Mouse (Mus musculus): ENCODE measurements at regions not wholly inside any gene's neighbourhood (a gene's known extent, or its start where the extent isn't known, plus 50 kb on each side); places are given as distances from the start of the nearest gene placed in this dataset.
"Not testable (repeated sequence)": the region's sequence is repeated elsewhere in the genome, so short reads cannot be mapped to it uniquely, and the experiment has no call there.

DNA sequence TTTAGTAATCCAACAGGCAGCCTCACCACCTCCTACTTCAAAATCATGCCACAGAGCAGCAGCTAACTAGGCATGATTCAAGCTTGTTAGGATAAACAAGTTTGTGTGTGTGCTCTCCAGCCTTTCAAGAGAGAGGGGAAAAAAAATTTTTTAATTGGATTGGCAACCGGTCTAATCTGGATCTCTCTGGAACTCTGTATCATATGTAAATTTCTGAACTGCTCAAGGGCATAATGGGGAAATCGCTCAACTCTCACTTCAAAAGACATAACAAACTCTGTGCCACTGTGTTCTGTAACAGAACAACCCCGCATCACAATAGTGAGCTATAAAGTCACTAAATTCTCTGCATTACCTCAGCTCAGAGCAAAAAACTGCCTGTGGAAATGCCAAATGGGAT lies 147.9 kb upstream of the Krtap11-1 start:
- intact Hi-C loops (cut with DNase I), result no loop called here
- no peak for DNase-seq

- DNase-seq; intact Hi-C loops (cut with DNase I): not testable (repeated sequence)
Observed at GRCm38 (mm10) chr16:89715716-89716115, 144.7 kb upstream of the Krtap11-1 start.

DNA sequence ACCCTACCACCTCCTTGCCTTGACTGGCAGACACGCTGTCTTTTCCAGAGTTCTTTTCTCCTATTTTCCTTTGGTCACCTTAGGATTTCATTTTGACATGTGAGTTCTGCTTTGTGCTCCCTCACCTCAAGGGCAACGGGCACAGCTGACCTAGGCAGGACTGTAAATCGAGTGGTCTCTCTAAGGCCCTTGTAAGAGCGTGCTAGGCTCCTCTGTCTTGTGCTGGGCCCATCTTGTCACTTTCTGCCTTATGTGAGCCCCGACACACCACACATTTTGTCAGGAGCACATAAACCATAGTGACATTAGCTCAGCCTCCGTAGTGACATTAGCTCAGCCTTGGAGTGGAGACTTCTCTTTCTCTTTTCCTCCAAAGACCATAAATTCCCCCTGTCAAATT lies 133.3 kb upstream of the Krtap11-1 start:
- intact Hi-C loops (cut with DNase I), result no loop called here
- DNase-seq, result no peak

DNA sequence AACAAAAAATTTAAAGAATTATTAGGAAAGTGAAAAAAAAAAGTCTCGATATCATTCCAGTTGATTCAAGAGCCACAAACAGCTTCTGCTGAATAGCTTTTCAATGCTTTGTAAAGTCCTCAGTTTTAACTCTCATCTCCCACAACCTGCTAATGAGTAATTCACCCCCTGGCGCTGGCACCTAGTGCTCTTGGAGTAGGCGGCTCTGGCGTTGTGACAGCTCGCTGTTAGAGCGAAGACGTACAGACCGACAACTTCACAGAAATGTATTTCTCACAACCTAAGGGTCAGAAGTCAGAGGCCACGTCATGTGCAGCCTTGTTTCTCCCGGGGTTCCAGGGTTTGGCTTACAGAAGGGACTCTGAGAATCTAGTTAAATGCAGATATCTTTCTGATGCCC lies 132.2 kb upstream of the Krtap11-1 start:
- intact Hi-C loops (cut with DNase I), result no loop called here
- no peak for DNase-seq

DNA sequence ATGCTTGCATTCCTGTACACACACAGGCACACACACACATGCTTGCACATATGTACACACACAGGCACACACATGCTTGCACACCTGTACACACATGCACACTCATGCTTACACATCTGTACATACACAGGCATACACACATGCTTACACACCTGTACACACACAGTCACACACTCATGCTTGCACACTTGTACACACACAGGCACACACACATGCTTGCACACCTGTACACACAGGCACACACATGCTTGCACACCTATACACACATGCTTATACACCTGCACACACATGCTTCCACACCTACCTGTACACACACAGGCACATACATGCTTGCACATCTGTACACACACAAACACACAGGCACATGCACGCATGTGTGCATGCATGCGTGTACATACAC lies 131.4 kb upstream of the Krtap11-1 start:
- DNase-seq, result no peak
- intact Hi-C loops (cut with DNase I), result no loop called here

- intact Hi-C loops (cut with DNase I), result no loop called here
- no peak for DNase-seq
Observed at GRCm38 (mm10) chr16:89701741-89702140, 130.8 kb upstream of the Krtap11-1 start.

GRCm38 (mm10) chr16:89699710-89700109 lies 128.7 kb upstream of the Krtap11-1 start:
- no peak for DNase-seq
- intact Hi-C loops (cut with DNase I), result no loop called here

DNA sequence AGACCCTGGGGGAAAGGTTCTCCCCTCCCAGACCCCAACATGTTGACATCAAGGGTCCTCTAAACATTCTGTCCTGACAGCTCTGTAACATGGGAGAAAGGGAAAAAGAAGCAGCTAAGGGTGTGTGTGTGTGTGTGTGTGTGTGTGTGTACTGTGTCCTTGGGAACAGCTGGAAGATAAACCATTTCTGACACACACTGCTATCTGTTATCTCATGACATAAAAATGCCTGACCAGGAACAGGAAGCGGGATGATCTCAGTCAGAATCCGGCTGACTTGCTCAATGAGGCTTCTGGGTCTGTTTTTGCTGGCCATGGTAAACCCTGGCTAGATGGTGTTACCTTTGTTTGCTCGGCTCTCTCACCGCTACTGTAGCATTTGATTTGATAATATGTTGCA lies 124.8 kb upstream of the Krtap11-1 start:
- no peak for DNase-seq
- intact Hi-C loops (cut with DNase I), result no loop called here

GRCm38 (mm10) chr16:89695406-89695805 lies 124.4 kb upstream of the Krtap11-1 start:
- no peak for DNase-seq
- intact Hi-C loops (cut with DNase I), result no loop called here

GRCm38 (mm10) chr16:89693321-89693720 lies 122.3 kb upstream of the Krtap11-1 start:
- intact Hi-C loops (cut with DNase I), result no loop called here
- DNase-seq, result no peak

- no peak for DNase-seq
- intact Hi-C loops (cut with DNase I), result no loop called here
Observed at GRCm38 (mm10) chr16:89679438-89679837, 108.5 kb upstream of the Krtap11-1 start.

DNA sequence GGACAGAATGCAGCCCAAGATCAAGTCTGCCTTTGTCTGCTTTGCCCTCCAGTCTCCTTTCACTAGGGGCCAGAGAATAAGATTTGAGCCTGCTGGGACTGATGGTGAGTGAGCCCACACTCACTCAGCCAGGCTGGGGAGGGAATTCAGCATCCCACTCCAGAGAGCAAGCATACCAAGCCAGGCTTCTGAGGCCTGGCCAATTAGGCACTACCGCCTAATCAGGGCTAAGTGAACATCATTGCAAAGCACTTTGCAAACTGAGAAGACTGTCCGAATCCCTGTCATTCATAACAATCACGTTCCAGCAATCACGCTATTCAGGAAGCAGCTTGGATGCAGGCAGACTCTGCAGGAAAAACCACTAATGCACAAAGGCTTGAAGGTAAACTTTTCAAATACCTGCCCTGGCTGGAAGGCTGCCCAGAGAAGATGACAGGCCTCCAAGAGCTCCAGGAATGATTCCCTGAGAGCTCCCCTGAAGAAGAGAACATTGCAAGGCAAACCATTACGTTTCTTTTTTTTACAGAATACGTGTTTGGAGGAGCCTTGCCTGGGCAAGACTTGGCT lies 107.5 kb upstream of the Krtap11-1 start:
- intact Hi-C loops (cut with DNase I), result no loop called here
- no peak for DNase-seq

- no peak for DNase-seq
- intact Hi-C loops (cut with DNase I), result no loop called here
Observed at GRCm38 (mm10) chr16:89675009-89675785, 104.2 kb upstream of the Krtap11-1 start.

GRCm38 (mm10) chr16:89674159-89674902 lies 103.3 kb upstream of the Krtap11-1 start:
- intact Hi-C loops (cut with DNase I), result no loop called here
- DNase-seq, result peak; percentile 60

GRCm38 (mm10) chr16:89671188-89671726 lies 100.3 kb upstream of the Krtap11-1 start:
- DNase-seq, result no peak
- intact Hi-C loops (cut with DNase I), result no loop called here

DNA sequence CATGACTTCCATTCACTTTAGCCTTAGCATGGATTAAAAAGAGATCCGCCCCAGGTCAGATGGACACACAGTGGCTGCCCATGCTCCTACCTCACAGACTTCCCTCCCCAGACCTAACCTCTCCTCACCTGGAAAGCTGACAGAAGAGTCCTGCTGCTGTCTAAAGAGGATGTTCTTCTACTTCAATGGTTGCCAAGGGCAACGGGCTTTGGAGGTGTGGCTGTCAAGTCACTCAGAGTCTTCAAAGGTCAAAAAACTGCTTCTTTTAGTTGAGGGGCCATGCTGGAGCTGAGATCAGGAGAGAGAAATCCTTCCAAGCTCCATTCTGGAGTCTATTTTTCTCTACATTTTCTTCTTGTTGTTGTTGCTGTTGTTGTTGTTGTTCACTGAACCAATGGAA lies 89.1 kb upstream of the Krtap11-1 start:
- no peak for DNase-seq
- intact Hi-C loops (cut with DNase I), result no loop called here

DNA sequence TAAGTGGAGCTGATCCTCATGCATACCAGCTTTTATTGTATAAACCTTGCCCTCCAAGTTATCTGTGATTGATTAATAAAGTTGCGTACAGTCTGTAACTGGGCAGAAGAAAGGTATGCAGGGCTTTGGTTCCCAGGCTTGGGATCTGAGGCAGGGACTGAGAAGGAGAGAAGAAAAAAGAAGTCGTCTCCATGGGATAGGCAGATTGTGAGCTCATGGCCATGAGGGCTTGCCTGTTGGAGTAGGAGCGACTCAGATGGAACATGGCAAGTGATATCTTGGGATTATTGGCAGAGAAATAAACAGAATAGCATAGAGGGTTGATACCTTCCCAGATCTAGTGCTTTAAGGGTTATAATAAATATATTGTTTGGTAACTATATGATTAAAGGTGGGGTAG lies 85.1 kb upstream of the Krtap11-1 start:
- no peak for DNase-seq
- intact Hi-C loops (cut with DNase I), result no loop called here

DNA sequence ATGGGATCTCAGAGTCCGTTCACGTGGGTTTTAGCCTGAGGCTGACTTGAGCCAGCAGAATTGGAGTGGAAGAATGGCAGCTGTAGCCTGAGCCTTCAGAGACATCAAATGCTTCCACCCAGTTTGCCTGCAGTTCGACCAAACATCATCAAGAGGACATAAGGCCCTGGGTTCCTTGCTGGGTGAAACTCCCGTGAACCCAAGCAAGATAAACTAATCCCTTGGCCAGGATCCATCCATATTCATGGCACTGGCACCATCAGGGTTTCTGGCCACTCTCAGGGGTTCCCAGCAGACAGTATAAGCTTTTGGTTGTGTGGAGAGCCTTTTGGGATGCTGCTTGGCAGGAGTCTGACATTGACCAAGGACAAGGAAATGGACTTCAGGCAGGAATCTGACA lies 77.7 kb upstream of the Krtap11-1 start:
- peak; percentile 32 for DNase-seq
- intact Hi-C loops (cut with DNase I), result no loop called here

DNA sequence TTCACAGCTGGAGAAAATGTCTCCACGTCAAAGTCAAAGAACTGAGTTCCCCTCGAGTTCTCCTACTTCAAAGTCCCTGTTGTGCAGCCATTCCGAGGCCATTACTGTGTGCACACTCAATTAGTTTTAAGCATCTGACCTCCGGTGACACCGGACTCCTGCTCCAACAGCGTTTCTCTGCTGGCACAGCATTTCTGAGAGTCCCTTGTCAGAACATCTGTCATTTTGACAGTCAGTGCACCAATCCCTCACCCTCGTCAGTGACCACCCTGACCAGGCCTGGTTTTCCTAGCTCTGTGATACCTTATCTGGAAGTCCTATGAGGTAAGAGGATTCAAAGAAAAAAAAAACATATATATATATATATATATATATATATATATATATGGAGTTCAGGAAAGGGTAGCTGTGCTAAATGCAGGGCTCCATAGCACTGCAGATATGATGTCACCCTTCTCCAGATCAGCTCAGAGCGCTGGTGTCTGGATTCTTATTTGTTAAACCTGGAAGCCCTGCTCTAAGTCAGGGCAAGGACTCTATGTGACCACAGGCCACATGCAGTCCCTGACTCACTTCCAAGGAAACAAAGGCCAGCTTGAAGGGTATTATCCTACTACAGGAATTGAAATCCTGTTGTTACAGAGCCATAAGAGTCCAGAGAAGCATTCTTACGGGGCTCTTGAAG lies 63.1 kb upstream of the Krtap11-1 start:
- DNase-seq, result no peak
- intact Hi-C loops (cut with DNase I), result no loop called here

GRCm38 (mm10) chr16:89632114-89632622 lies 61.2 kb upstream of the Krtap11-1 start:
- intact Hi-C loops (cut with DNase I), result no loop called here
- no peak for DNase-seq

Measured in left cerebral cortex, postnatal 4 days (tissue).